Mouse (Mus musculus) B cell, adult 2 months (primary cell): Measurements from ENCODE around the gene Dhx32.

Experiments used
- DNase-seq, 2 experiments: peaks; one replicate each; pipeline ENCODE4 v3.0.0; 2022

The Dhx32 gene

GRCm38 (mm10) chr7:133768027-133768426 is 14.5 kb downstream of the Dhx32 start:
- no peak for DNase-seq

GRCm38 (mm10) chr7:133765849-133766243 is 16.7 kb downstream of the Dhx32 start:
- no peak for DNase-seq

GRCm38 (mm10) chr7:133765240-133765848 is 17.2 kb downstream of the Dhx32 start:
- DNase-seq: no peak

GRCm38 (mm10) chr7:133764425-133764824 is 18.1 kb downstream of the Dhx32 start:
- DNase-seq: no peak

GRCm38 (mm10) chr7:133762696-133763095 is 19.8 kb downstream of the Dhx32 start:
- no peak for DNase-seq

- no peak for DNase-seq
Measured at GRCm38 (mm10) chr7:133759611-133760353, 22.7 kb downstream of the Dhx32 start.

GRCm38 (mm10) chr7:133758716-133759115 is 23.8 kb downstream of the Dhx32 start:
- DNase-seq: no peak

GRCm38 (mm10) chr7:133757961-133758455 is 24.5 kb downstream of the Dhx32 start:
- no peak for DNase-seq

GRCm38 (mm10) chr7:133751163-133751562 is 31.4 kb downstream of the Dhx32 start:
- no peak for DNase-seq

GRCm38 (mm10) chr7:133750666-133751065 is 31.9 kb downstream of the Dhx32 start:
- no peak for DNase-seq

GRCm38 (mm10) chr7:133748753-133749152 is 33.8 kb downstream of the Dhx32 start:
- DNase-seq: no peak

- no peak for DNase-seq
Measured at GRCm38 (mm10) chr7:133747372-133747771, 35.2 kb downstream of the Dhx32 start.

- no peak for DNase-seq
Measured at GRCm38 (mm10) chr7:133744701-133745100, 37.8 kb downstream of the Dhx32 start.

GRCm38 (mm10) chr7:133744209-133744608 is 38.3 kb downstream of the Dhx32 start:
- no peak for DNase-seq

- DNase-seq: no peak
Measured at GRCm38 (mm10) chr7:133743611-133744010, 38.9 kb downstream of the Dhx32 start.

- no peak for DNase-seq
Measured at GRCm38 (mm10) chr7:133742530-133743325, 39.8 kb downstream of the Dhx32 start.

- no peak for DNase-seq
Measured at GRCm38 (mm10) chr7:133740558-133740957, 42.0 kb downstream of the Dhx32 start.

- DNase-seq: no peak
Measured at GRCm38 (mm10) chr7:133731971-133732645, 50.4 kb downstream of the Dhx32 start.

- no peak for DNase-seq
Measured at GRCm38 (mm10) chr7:133730324-133731191, 52.0 kb downstream of the Dhx32 start.

- no peak for DNase-seq
Measured at GRCm38 (mm10) chr7:133729351-133729750, 53.2 kb downstream of the Dhx32 start.

- DNase-seq: no peak
Measured at GRCm38 (mm10) chr7:133727027-133727426, 55.5 kb downstream of the Dhx32 start.

- DNase-seq: no peak
Measured at GRCm38 (mm10) chr7:133725571-133725970, 57.0 kb downstream of the Dhx32 start.
